Mouse (Mus musculus) thymus, adult 2 months (tissue): ENCODE results near the gene Smarcal1. TPM values are rescaled to one million over a fixed set of nuclear protein-coding genes. Genes with fewer than 3 reads are reported as not detected.

ENCODE experiments used
- DNase-seq: peaks from one replicate; pipeline ENCODE4 v3.0.0; 2021
- H3K27ac ChIP-seq: fragments of 200-500 bp; 2 replicates; pipeline ENCODE4 v1.5.1; 2012; ENCODE audit warnings: low read length, control low read depth; ENCODE audit not compliant: control insufficient read depth, insufficient read depth
- H3K27me3 ChIP-seq: fragments of 200-500 bp; 2 replicates; pipeline ENCODE4 v1.6.1; 2012; ENCODE audit warnings: mild to moderate bottlenecking, low read length, moderate library complexity, mixed read lengths; ENCODE audit not compliant: control insufficient read depth, insufficient read depth
- H3K36me3 ChIP-seq: fragments of 200-500 bp; 2 replicates; pipeline ENCODE4 v1.6.1; 2012; ENCODE audit warnings: mild to moderate bottlenecking, low read length, moderate library complexity; ENCODE audit not compliant: control insufficient read depth, insufficient read depth
- H3K4me1 ChIP-seq: fragments of 200-500 bp; replicated peaks from 2 replicates; pipeline ENCODE4 v1.6.1; 2012; ENCODE audit warnings: low read length; ENCODE audit not compliant: control insufficient read depth, insufficient read depth
- H3K4me3 ChIP-seq: fragments of 200-500 bp; 2 replicates; pipeline ENCODE4 v1.5.1; 2012; ENCODE audit warnings: mild to moderate bottlenecking, low read length, control low read depth, moderate library complexity; ENCODE audit not compliant: control insufficient read depth, insufficient read depth
- CTCF ChIP-seq: fragments of 200-500 bp; IDR thresholded peaks from 2 replicates; pipeline ENCODE4 v1.5.1; 2012; ENCODE audit warnings: mild to moderate bottlenecking, control low read depth, low read length, moderate library complexity, borderline replicate concordance; ENCODE audit not compliant: control insufficient read depth, poor library complexity, insufficient read depth; ENCODE audit errors: extremely low read depth
- POLR2A ChIP-seq: fragments of 200-500 bp; IDR thresholded peaks from 2 replicates; pipeline ENCODE4 v1.6.1; 2012; ENCODE audit warnings: mild to moderate bottlenecking, low read length, control low read depth, moderate library complexity; ENCODE audit not compliant: control insufficient read depth, poor library complexity, insufficient read depth; ENCODE audit errors: extremely low read depth
- WGBS: fragments of 180-500 bp; shearing (Covaris S2); methylation state at CpG from one replicate; pipeline ENCODE4 v1.1.7; 2018; 5-methylcytosine and 5-hydroxymethylcytosine counted together
- polyA plus RNA-seq: library from polyadenylated mRNA; depleted of rRNA; stranded (reverse); fragments of >200 nt; gene quantifications from 2 replicates; pipeline ENCODE4 v1.2.3, GENCODE M21; 2012; rRNA removed

Smarcal1 gene
- polyA plus RNA-seq, 1 experiment: 43.8 TPM

GRCm38 (mm10) chr1:72609129-72609528 lies 26.1 kb downstream of the Smarcal1 start:
- no peaks in the 10 kb centered on the region for H3K4me1 ChIP-seq
- 94% methylated on average over 10 of the region's 10 CpGs for WGBS
- peaks cover 20% of the 10 kb centered on the region for H3K36me3 ChIP-seq
- TF ChIP-seq POLR2A (no peak), CTCF (no peak)
- H3K4me3 ChIP-seq: no peak overlapping the region
- H3K27me3 ChIP-seq: no peaks in the 10 kb centered on the region
- no peak for DNase-seq
- no peak overlapping the region for H3K27ac ChIP-seq

GRCm38 (mm10) chr1:72609887-72610877 lies 27.1 kb downstream of the Smarcal1 start:
- no peak overlapping the region for H3K4me3 ChIP-seq
- peaks cover 20% of the 10 kb centered on the region for H3K36me3 ChIP-seq
- no peak for TF ChIP-seq POLR2A
- no peak for TF ChIP-seq CTCF
- H3K27ac ChIP-seq: no peak overlapping the region
- 95% methylated on average over 23 of the region's 23 CpGs for WGBS
- H3K27me3 ChIP-seq: no peaks in the 10 kb centered on the region
- DNase-seq: no peak
- H3K4me1 ChIP-seq: no peaks in the 10 kb centered on the region

GRCm38 (mm10) chr1:72612172-72612571 lies 29.1 kb downstream of the Smarcal1 start:
- no peaks in the 10 kb centered on the region for H3K4me1 ChIP-seq
- over 99% methylated on average over 6 of the region's 6 CpGs for WGBS
- no peak overlapping the region for H3K27ac ChIP-seq
- no peak overlapping the region for H3K4me3 ChIP-seq
- TF ChIP-seq POLR2A (no peak), CTCF (no peak)
- peaks cover 30% of the 10 kb centered on the region for H3K36me3 ChIP-seq
- DNase-seq: no peak
- H3K27me3 ChIP-seq: no peaks in the 10 kb centered on the region

- 74% methylated on average over 5 of the region's 5 CpGs for WGBS
- peaks cover 7% of the 10 kb centered on the region; the same call in 1 of the 2 replicates for H3K36me3 ChIP-seq
- no peak overlapping the region for H3K27ac ChIP-seq
- H3K4me3 ChIP-seq: no peak overlapping the region
- no peaks in the 10 kb centered on the region for H3K27me3 ChIP-seq
- H3K4me1 ChIP-seq: no peaks in the 10 kb centered on the region
- no peak for TF ChIP-seq CTCF
- TF ChIP-seq POLR2A: no peak
- no peak for DNase-seq
Observed at GRCm38 (mm10) chr1:72635221-72635620, 52.2 kb downstream of the Smarcal1 start.

GRCm38 (mm10) chr1:72640658-72641410 lies 57.8 kb downstream of the Smarcal1 start:
- TF ChIP-seq POLR2A (no peak), CTCF (no peak)
- WGBS: 57% methylated on average over 49 of the region's 49 CpGs
- H3K27me3 ChIP-seq: no peaks in the 10 kb centered on the region
- no peaks in the 10 kb centered on the region for H3K36me3 ChIP-seq
- no peak overlapping the region for H3K27ac ChIP-seq
- no peak overlapping the region for H3K4me3 ChIP-seq
- no peak for DNase-seq
- H3K4me1 ChIP-seq: 0 out of 2 replicates have a peak, but pooled peaks cover 2% of the 10 kb centered on the region

GRCm38 (mm10) chr1:72673070-72673469 lies 90.0 kb downstream of the Smarcal1 start:
- TF ChIP-seq POLR2A (no peak), CTCF (no peak)
- Histone ChIP-seq H3K4me3 (no peak overlapping the region), H3K27me3 (no peaks in the 10 kb centered on the region), H3K4me1 (no peaks in the 10 kb centered on the region), H3K36me3 (no peaks in the 10 kb centered on the region), H3K27ac (no peak overlapping the region)
- no peak for DNase-seq
- WGBS: 87% methylated on average over 3 of the region's 3 CpGs

Other genes with a start within 250 kb of the Smarcal1 start
- gene March4, start 46.3 kb upstream of the Smarcal1 start, polyA plus RNA-seq: not detected in 2 replicates
- not detected in 2 replicates for gene Ankar, start 117.3 kb downstream of the Smarcal1 start, polyA plus RNA-seq
- 697 and 870 TPM in 2 replicates for gene Rpl37a, start 128.0 kb downstream of the Smarcal1 start, polyA plus RNA-seq
- 13.3 and 16.4 TPM in 2 replicates for gene Igfbp2, start 241.3 kb downstream of the Smarcal1 start, polyA plus RNA-seq